In genomic region chr7:117589820-117590219, GRCm38 (mm10) we compare ENCODE assay signal across 28 mouse cellular contexts.
"Had no signal": no experiment of that assay in that cellular context is flagged by ENCODE, and none has a peak within 500 bp of the region (broad histone marks: within the 10 kb centered on the region; RNA-seq: fewer than 3 reads in every experiment).

No protein-coding gene starts in this region.

- H3K4me1 ChIP-seq: embryonic facial prominence, embryonic 12.5 days; embryonic facial prominence, embryonic 15.5 days had no signal

- H3K36me3 ChIP-seq: embryonic facial prominence, embryonic 12.5 days; forebrain, embryonic 15.5 days had no signal

- H3K4me2 ChIP-seq: embryonic facial prominence, embryonic 12.5 days; embryonic facial prominence, embryonic 13.5 days; embryonic facial prominence, embryonic 15.5 days; forebrain, embryonic 12.5 days; forebrain, embryonic 13.5 days; forebrain, embryonic 15.5 days had no signal

- H3K27ac ChIP-seq: embryonic facial prominence, embryonic 10.5 days; embryonic facial prominence, embryonic 12.5 days; embryonic facial prominence, embryonic 13.5 days; embryonic facial prominence, embryonic 15.5 days; forebrain, embryonic 12.5 days; forebrain, embryonic 13.5 days; forebrain, embryonic 15.5 days; gastrocnemius, adult 2 months; heart, adult 2 months had no signal

- DNase-seq: cerebellum, adult 18-20 months; cerebellum, adult 2 months; cerebellum, adult 8-10 months; cerebellum, adult 9-10 months; cerebellum, adult 9-11 months; cerebellum, postnatal 10 days; cerebellum, postnatal 14 days; cerebellum, postnatal 25 days; cerebellum, postnatal 36 days; embryo, embryonic 11 days; forebrain, postnatal 0 days; gastrocnemius, adult 2 months; gastrocnemius, postnatal 10 days; gastrocnemius, postnatal 14 days; gastrocnemius, postnatal 25 days; gastrocnemius, postnatal 36 days; heart, adult 11 months; heart, adult 18-20 months; heart, adult 2 months had no signal

- ATAC-seq: forebrain, embryonic 13.5 days; forebrain, embryonic 15.5 days; forebrain, embryonic 16.5 days; forebrain, postnatal 0 days had no signal

- H3K4me3 ChIP-seq: embryonic facial prominence, embryonic 10.5 days; embryonic facial prominence, embryonic 12.5 days; embryonic facial prominence, embryonic 13.5 days; embryonic facial prominence, embryonic 15.5 days; erythroblast, embryonic 14.5 days; forebrain, embryonic 12.5 days; forebrain, embryonic 13.5 days; forebrain, embryonic 15.5 days; gastrocnemius, adult 2 months; heart, adult 2 months had no signal

- H3K9me3 ChIP-seq: embryonic facial prominence, embryonic 10.5 days; embryonic facial prominence, embryonic 12.5 days; embryonic facial prominence, embryonic 13.5 days; embryonic facial prominence, embryonic 15.5 days; forebrain, embryonic 12.5 days; forebrain, embryonic 13.5 days; forebrain, embryonic 15.5 days had no signal

- H3K27me3 ChIP-seq: embryonic facial prominence, embryonic 12.5 days; embryonic facial prominence, embryonic 13.5 days; embryonic facial prominence, embryonic 15.5 days; forebrain, embryonic 12.5 days; forebrain, embryonic 13.5 days; forebrain, embryonic 15.5 days had no signal

- H3K9ac ChIP-seq: embryonic facial prominence, embryonic 12.5 days; embryonic facial prominence, embryonic 13.5 days; embryonic facial prominence, embryonic 15.5 days; forebrain, embryonic 12.5 days; forebrain, embryonic 13.5 days; forebrain, embryonic 15.5 days; forebrain, postnatal 0 days had no signal
